Mouse (Mus musculus) testis, postnatal 14 days (tissue): ENCODE measurements around the gene Rasgef1a.
A peak's percentile ranks its signal among the peaks of the same experiment; 100 is the strongest.

Experiments used
- DNase-seq: peaks from one replicate; pipeline ENCODE4 v3.0.0; 2021; ENCODE audit warnings: low spot score

The Rasgef1a gene

GRCm38 (mm10) chr6:118134461-118134860 is 123.2 kb downstream of the Rasgef1a start:
- DNase-seq: no peak

GRCm38 (mm10) chr6:118137148-118137547 is 125.9 kb downstream of the Rasgef1a start:
- DNase-seq: no peak

- DNase-seq: peak; percentile 93
Measured at GRCm38 (mm10) chr6:118138731-118139709, 127.8 kb downstream of the Rasgef1a start, which contains the start of gene Csgalnact2. Gene Csgalnact2 (minus strand): TSS chr6:118139140.

GRCm38 (mm10) chr6:118140961-118141360 is 129.7 kb downstream of the Rasgef1a start:
- no peak for DNase-seq
